Mouse (Mus musculus): Measurements from ENCODE around the gene Pigc. TPM values are rescaled to one million over a fixed set of nuclear protein-coding genes. Genes with fewer than 3 reads are reported as not detected.

Pigc gene
- polyA plus RNA-seq, 1 experiment from 2014 or later: 36.0 TPM

DNA sequence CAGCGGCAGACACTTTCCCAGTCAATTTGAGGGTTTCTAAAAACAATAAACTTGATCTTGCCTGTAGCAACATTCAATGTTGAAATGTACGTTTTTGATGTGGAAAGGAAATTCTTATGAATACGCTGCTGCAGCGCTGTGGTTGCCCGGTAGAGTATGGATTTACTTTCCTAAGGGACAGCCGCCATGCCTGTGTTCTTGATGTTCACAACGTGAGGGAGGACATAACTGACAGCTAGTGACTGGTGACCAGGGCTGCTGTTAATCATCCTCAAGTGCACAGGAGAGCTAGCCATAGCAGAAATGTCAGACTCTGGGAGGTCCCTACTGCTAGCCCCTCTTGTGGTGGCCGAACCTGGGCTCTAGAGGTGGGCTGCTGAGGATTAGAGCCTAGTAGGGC lies 40.1 kb downstream of the Pigc start:
- ATAC-seq (ENCODE audit: low FRiP score, low TSS enrichment) (no peak), DNase-seq (no peak)
- H3K4me2 ChIP-seq (ENCODE audit: low read length): no peak overlapping the region
- H3K9me3 ChIP-seq (ENCODE audit: control insufficient read depth, low read length): no peaks in the 10 kb centered on the region
- H3K4me3 ChIP-seq (replicated peaks; ENCODE audit: low read depth, low read length): no peak overlapping the region
- H3K4me1 ChIP-seq (ENCODE audit: control insufficient read depth, insufficient read depth, low read length): peaks cover 18% of the 10 kb centered on the region
- H3K36me3 ChIP-seq (ENCODE audit: control insufficient read depth, insufficient read depth, low read length): peaks cover 10% of the 10 kb centered on the region; the same call in 1 of the 2 replicates
- no peaks in the 10 kb centered on the region for H3K27me3 ChIP-seq (ENCODE audit: control insufficient read depth, insufficient read depth, low read length)
- no peak overlapping the region for H3K27ac ChIP-seq (replicated peaks; ENCODE audit: low read depth, low read length)
- WGBS: 67% methylated on average over 8 of the region's 8 CpGs
- H3K9ac ChIP-seq (replicated peaks; ENCODE audit: low read length): no peak overlapping the region

DNA sequence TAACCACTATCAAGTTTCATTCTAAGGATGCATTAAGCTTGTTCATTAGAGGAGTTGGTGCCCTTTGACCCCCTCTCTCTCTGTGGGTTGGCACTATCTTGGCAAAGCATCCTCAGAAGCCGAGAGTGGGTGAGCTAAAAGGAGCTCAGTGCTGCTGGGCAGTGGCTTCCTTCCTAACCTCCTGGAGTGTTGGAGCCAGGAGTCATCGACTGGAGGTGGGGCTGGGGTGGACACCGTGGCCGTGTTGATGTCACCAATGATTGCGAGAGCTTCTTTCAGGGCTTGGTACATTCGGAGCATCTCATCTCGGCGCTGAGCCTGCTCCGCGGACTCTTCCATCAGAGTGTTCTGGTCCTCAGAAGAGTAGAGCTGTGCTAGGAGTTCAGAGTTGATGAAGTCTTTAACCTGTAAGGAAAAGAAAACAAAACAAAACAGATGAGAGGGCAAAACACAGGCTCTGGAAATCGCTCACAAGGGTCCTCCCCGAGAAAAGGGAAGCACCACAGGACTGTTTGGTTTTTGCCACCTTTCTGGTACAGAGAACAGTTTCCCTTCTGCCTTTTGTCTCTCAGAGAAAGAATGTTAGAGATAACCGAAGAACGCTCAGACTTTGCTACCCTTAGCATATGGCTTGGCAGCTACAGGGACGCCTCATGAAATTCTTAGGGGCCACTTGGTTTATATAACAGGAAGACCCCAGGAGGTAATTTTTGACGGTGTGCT lies 42.7 kb downstream of the Pigc start:
- H3K4me3 ChIP-seq (replicated peaks; ENCODE audit: low read depth, low read length): no peak overlapping the region
- peaks cover 9% of the 10 kb centered on the region; the same call in 1 of the 2 replicates for H3K4me1 ChIP-seq (ENCODE audit: control insufficient read depth, insufficient read depth, low read length)
- no peaks in the 10 kb centered on the region for H3K27me3 ChIP-seq (ENCODE audit: control insufficient read depth, insufficient read depth, low read length)
- DNase-seq: no peak
- H3K4me2 ChIP-seq (ENCODE audit: low read length): no peak overlapping the region
- H3K9me3 ChIP-seq (ENCODE audit: control insufficient read depth, low read length): no peaks in the 10 kb centered on the region
- H3K9ac ChIP-seq (replicated peaks; ENCODE audit: low read length): no peak overlapping the region
- no peak overlapping the region for H3K27ac ChIP-seq (replicated peaks; ENCODE audit: low read depth, low read length)
- 88% methylated on average over 16 of the region's 16 CpGs for WGBS
- peaks cover 10% of the 10 kb centered on the region; the same call in 1 of the 2 replicates for H3K36me3 ChIP-seq (ENCODE audit: control insufficient read depth, insufficient read depth, low read length)
- ATAC-seq (ENCODE audit: low FRiP score, low TSS enrichment): no peak

DNA sequence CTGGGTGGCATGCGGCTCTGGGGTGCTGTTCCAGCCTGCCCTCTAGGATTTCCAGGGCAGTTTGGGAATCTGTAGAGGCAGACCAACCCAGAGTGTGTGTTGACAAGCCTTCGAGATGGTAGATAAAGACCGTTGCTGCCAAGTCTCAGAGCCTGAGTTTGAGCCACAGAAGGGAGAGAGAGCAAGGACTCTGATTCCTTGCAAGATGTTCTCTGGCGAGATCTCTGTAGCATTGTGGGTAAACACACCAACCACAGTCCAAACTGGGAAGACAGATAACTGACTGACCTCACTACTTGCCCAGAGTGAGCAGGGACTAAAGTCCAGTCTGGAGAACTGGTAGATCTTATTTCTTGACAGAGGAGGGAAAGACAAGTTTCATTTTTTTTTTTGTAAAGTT lies 44.6 kb downstream of the Pigc start:
- peaks cover 8% of the 10 kb centered on the region; the same call in 1 of the 2 replicates for H3K4me1 ChIP-seq (ENCODE audit: control insufficient read depth, insufficient read depth, low read length)
- DNase-seq: no peak
- 87% methylated on average over 4 of the region's 4 CpGs for WGBS
- H3K4me3 ChIP-seq (replicated peaks; ENCODE audit: low read depth, low read length): no peak overlapping the region
- peaks cover 10% of the 10 kb centered on the region; the same call in 1 of the 2 replicates for H3K36me3 ChIP-seq (ENCODE audit: control insufficient read depth, insufficient read depth, low read length)
- no peak overlapping the region for H3K9ac ChIP-seq (replicated peaks; ENCODE audit: low read length)
- no peaks in the 10 kb centered on the region for H3K9me3 ChIP-seq (ENCODE audit: control insufficient read depth, low read length)
- no peak for ATAC-seq (ENCODE audit: low FRiP score, low TSS enrichment)
- no peak overlapping the region for H3K4me2 ChIP-seq (ENCODE audit: low read length)
- H3K27ac ChIP-seq (replicated peaks; ENCODE audit: low read depth, low read length): no peak overlapping the region
- H3K27me3 ChIP-seq (ENCODE audit: control insufficient read depth, insufficient read depth, low read length): no peaks in the 10 kb centered on the region

DNA sequence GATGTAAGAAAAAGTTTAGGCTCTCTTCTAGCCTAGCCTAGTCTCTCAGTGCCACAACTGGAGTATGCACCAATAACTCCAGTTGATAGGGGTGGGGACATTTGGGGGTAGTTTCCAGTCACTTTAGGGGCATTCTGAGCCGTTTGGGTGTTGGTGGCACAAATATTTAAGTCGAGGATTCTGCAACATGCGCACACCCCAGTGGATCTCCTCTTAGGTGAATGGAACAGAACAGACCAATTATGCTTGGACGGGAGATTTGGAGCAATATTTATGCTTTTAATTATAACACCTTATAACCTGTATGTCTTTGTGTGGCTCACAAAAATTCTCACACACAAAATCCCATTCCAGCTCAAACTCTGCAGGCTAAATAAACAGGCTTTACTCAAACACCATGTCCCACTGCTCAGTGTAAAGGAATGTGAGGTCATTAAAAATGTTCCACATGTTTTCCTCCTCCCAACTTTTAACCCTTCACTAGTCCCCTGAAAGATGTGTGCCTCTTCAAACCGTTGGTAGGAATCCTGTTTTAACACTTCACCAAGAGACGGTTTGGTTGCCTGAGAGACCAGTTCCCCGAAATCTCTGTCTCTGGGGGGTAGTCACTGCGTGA lies 46.4 kb downstream of the Pigc start:
- no peak for ATAC-seq (ENCODE audit: low FRiP score, low TSS enrichment)

DNA sequence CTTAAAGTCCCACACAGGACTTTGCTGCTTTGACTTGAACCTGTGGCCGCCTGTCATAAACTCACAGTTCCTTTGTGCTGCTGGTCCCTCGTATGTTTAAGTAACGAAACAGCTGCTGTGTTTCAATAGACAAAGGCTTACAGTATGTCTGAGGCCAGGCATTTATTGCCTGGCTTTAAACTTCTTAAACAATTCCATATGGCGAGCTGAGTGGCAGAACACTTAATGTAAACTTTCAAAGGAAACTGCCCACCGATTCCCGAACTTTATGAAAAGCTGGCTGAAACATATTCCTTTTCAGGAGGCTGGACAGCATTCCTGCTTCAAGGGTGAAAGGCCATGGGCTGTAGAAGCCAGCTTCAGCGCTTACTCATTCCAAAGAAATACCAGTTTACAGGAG lies 48.0 kb downstream of the Pigc start:
- Histone ChIP-seq H3K9me3 (ENCODE audit: control insufficient read depth, low read length) (no peaks in the 10 kb centered on the region), H3K4me2 (ENCODE audit: low read length) (no peak overlapping the region), H3K27me3 (ENCODE audit: control insufficient read depth, insufficient read depth, low read length) (no peaks in the 10 kb centered on the region), H3K27ac (replicated peaks; ENCODE audit: low read depth, low read length) (no peak overlapping the region), H3K36me3 (ENCODE audit: control insufficient read depth, insufficient read depth, low read length) (no peaks in the 10 kb centered on the region), H3K4me3 (replicated peaks; ENCODE audit: low read depth, low read length) (no peak overlapping the region), H3K4me1 (ENCODE audit: control insufficient read depth, insufficient read depth, low read length) (peaks cover 11% of the 10 kb centered on the region; the same call in 1 of the 2 replicates), H3K9ac (replicated peaks; ENCODE audit: low read length) (no peak overlapping the region)
- ATAC-seq (ENCODE audit: low FRiP score, low TSS enrichment): no peak
- 68% methylated on average over 7 of the region's 7 CpGs for WGBS
- no peak for DNase-seq

More for the DNA sequence above, 46.4 kb downstream of the Pigc start:
- Histone ChIP-seq H3K4me2 (ENCODE audit: low read length) (no peak overlapping the region), H3K36me3 (ENCODE audit: control insufficient read depth, insufficient read depth, low read length) (peaks cover 8% of the 10 kb centered on the region; the same call in 1 of the 2 replicates), H3K9ac (replicated peaks; ENCODE audit: low read length) (no peak overlapping the region), H3K4me3 (replicated peaks; ENCODE audit: low read depth, low read length) (no peak overlapping the region), H3K27ac (replicated peaks; ENCODE audit: low read depth, low read length) (no peak overlapping the region), H3K4me1 (ENCODE audit: control insufficient read depth, insufficient read depth, low read length) (peaks cover 4% of the 10 kb centered on the region; the same call in 1 of the 2 replicates), H3K27me3 (ENCODE audit: control insufficient read depth, insufficient read depth, low read length) (no peaks in the 10 kb centered on the region), H3K9me3 (ENCODE audit: control insufficient read depth, low read length) (no peaks in the 10 kb centered on the region)
- DNase-seq: no peak
- WGBS: 76% methylated on average over 8 of the region's 8 CpGs

DNA sequence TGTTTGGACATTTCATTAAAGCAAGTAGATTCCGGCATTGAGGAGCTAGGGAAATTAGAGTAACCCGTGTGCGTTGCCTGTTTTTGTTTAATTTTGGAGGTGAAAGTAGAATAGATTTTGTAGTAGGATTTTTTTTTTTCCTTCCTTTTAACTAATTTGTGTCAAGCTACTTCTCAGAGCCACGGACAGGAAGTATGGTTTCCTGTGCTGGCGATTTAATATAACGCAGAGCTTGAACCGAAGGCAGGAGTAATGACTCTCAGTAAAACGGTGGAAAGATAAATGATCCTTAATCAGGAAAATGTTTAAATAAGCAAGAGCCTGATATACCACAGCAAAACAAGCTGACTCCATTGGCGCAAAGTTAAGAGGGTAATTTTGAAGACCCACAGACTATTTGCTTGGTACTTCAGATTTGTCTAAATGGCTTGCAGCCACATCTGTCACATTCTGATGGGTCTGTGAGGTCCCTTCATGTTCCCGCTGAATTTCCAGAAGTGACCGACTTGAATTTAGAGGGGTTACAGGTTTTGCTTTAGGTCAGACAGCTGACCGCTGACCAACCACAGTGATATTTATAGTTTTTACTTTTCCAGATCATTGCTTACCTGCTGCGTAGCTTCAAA lies 49.1 kb downstream of the Pigc start:
- H3K4me3 ChIP-seq (replicated peaks; ENCODE audit: low read depth, low read length): no peak overlapping the region
- no peak overlapping the region for H3K27ac ChIP-seq (replicated peaks; ENCODE audit: low read depth, low read length)
- H3K36me3 ChIP-seq (ENCODE audit: control insufficient read depth, insufficient read depth, low read length): no peaks in the 10 kb centered on the region
- no peaks in the 10 kb centered on the region for H3K27me3 ChIP-seq (ENCODE audit: control insufficient read depth, insufficient read depth, low read length)
- H3K4me1 ChIP-seq (ENCODE audit: control insufficient read depth, insufficient read depth, low read length): peaks cover 11% of the 10 kb centered on the region; the same call in 1 of the 2 replicates
- H3K9me3 ChIP-seq (ENCODE audit: control insufficient read depth, low read length): no peaks in the 10 kb centered on the region
- no peak overlapping the region for H3K9ac ChIP-seq (replicated peaks; ENCODE audit: low read length)
- H3K4me2 ChIP-seq (ENCODE audit: low read length): no peak overlapping the region
- DNase-seq (no peak), ATAC-seq (ENCODE audit: low FRiP score, low TSS enrichment) (no peak)
- 93% methylated on average over 13 of the region's 13 CpGs for WGBS

DNA sequence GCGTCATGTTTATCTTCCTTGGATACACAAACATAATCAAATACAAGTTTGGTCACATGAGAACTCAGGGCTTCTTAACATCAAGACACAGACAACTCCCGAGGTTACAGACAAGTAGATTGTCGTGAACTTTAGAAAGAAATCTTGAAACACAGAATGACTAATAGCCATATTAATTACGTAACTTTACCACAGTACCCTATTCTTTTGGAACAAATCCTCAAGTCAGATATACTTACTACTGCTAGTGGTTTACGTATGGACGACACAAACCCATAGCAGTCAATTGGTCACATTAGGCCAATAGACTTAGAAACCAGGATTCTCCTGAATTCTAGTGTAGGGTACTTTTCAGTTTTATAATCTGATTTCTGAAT lies 49.6 kb downstream of the Pigc start:
- Histone ChIP-seq H3K27ac (replicated peaks; ENCODE audit: low read depth, low read length) (no peak overlapping the region), H3K4me1 (ENCODE audit: control insufficient read depth, insufficient read depth, low read length) (peaks cover 11% of the 10 kb centered on the region; the same call in 1 of the 2 replicates), H3K9me3 (ENCODE audit: control insufficient read depth, low read length) (no peaks in the 10 kb centered on the region), H3K4me2 (ENCODE audit: low read length) (no peak overlapping the region), H3K36me3 (ENCODE audit: control insufficient read depth, insufficient read depth, low read length) (no peaks in the 10 kb centered on the region), H3K27me3 (ENCODE audit: control insufficient read depth, insufficient read depth, low read length) (no peaks in the 10 kb centered on the region), H3K4me3 (replicated peaks; ENCODE audit: low read depth, low read length) (no peak overlapping the region), H3K9ac (replicated peaks; ENCODE audit: low read length) (no peak overlapping the region)
- WGBS: 94% methylated on average over 6 of the region's 6 CpGs
- DNase-seq: no peak
- no peak for ATAC-seq (ENCODE audit: low FRiP score, low TSS enrichment)

DNA sequence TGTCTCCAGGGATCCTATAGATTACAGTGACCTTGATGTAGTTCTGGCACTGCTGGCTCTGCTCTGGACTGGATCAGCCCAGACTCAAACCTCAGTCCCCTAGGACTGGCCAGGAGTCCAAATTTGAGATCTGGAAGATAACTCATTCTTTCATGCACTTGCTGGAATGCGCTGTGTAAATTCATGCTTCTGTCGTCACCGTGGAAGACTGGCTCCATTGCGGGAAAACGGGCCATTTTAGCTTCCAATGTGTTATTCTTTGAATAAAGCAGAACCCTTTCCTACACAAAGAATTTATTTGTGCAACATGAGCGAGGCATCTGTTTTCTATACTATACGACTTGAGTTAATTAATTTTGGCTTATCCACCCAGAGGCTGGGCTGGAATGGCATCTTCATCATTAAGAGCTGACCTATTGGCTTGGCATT lies 51.3 kb downstream of the Pigc start:
- H3K9me3 ChIP-seq (ENCODE audit: control insufficient read depth, low read length): no peaks in the 10 kb centered on the region
- 68% methylated on average over 7 of the region's 7 CpGs for WGBS
- no peaks in the 10 kb centered on the region for H3K27me3 ChIP-seq (ENCODE audit: control insufficient read depth, insufficient read depth, low read length)
- H3K27ac ChIP-seq (replicated peaks; ENCODE audit: low read depth, low read length): no peak overlapping the region; the same call in 1 of the 2 replicates
- H3K36me3 ChIP-seq (ENCODE audit: control insufficient read depth, insufficient read depth, low read length): no peaks in the 10 kb centered on the region
- H3K4me3 ChIP-seq (replicated peaks; ENCODE audit: low read depth, low read length): no peak overlapping the region
- H3K9ac ChIP-seq (replicated peaks; ENCODE audit: low read length): no peak overlapping the region
- H3K4me2 ChIP-seq (ENCODE audit: low read length): no peak overlapping the region
- ATAC-seq (ENCODE audit: low FRiP score, low TSS enrichment) (no peak), DNase-seq (no peak)
- peaks cover 11% of the 10 kb centered on the region; the same call in 1 of the 2 replicates for H3K4me1 ChIP-seq (ENCODE audit: control insufficient read depth, insufficient read depth, low read length)

Measured in midbrain, embryonic 14.5 days (tissue).